Mouse (Mus musculus) hindbrain, embryonic 11.5 days (tissue): ENCODE data around the gene Vkorc1. TPM values are rescaled to one million over a fixed set of nuclear protein-coding genes. Genes with fewer than 3 reads are reported as not detected.
A peak's percentile ranks its signal among the peaks of the same experiment; 100 is the strongest.

Experiments used
- ATAC-seq: fragments of 200-750 bp; cut with Nextera tagmentation; 2 replicates; pipeline ENCODE4 v1.8.0; 2017; ENCODE audit warnings: mild to moderate bottlenecking, moderate TSS enrichment, moderate library complexity; ENCODE audit not compliant: low FRiP score
- DNase-seq: peaks from one replicate; pipeline ENCODE4 v3.0.0-alpha.2; 2015; ENCODE audit warnings: low spot score
- H3K27ac ChIP-seq: fragments of 300-500 bp; sonication (generic); 2 replicates; pipeline ENCODE4 v1.5.1; 2014; ENCODE audit warnings: mild to moderate bottlenecking, low read depth, low read length
- H3K27me3 ChIP-seq: fragments of 300-500 bp; sonication (generic); 2 replicates; pipeline ENCODE4 v1.6.1; 2014; ENCODE audit warnings: mild to moderate bottlenecking, low read length, moderate library complexity, mixed read lengths; ENCODE audit not compliant: control insufficient read depth, insufficient read depth
- H3K36me3 ChIP-seq: fragments of 300-500 bp; sonication (generic); 2 replicates; pipeline ENCODE4 v1.6.1; 2014; ENCODE audit warnings: mild to moderate bottlenecking, low read length, moderate library complexity, mixed read lengths; ENCODE audit not compliant: control insufficient read depth, insufficient read depth
- H3K4me1 ChIP-seq: fragments of 300-500 bp; sonication (generic); replicated peaks from 2 replicates; pipeline ENCODE4 v1.6.1; 2014; ENCODE audit warnings: low read length, mixed read lengths; ENCODE audit not compliant: control insufficient read depth, insufficient read depth
- H3K4me2 ChIP-seq: fragments of 300-500 bp; sonication (generic); replicated peaks from 2 replicates; pipeline ENCODE4 v1.6.1; 2014; ENCODE audit warnings: mild to moderate bottlenecking, low read depth, low read length
- H3K4me3 ChIP-seq: fragments of 300-500 bp; sonication (generic); 2 replicates; pipeline ENCODE4 v1.5.1; 2014; ENCODE audit warnings: low read depth, low read length
- H3K9ac ChIP-seq: fragments of 300-500 bp; sonication (generic); 2 replicates; pipeline ENCODE4 v1.6.1; 2014; ENCODE audit warnings: low read depth, low read length
- H3K9me3 ChIP-seq: fragments of 300-500 bp; sonication (generic); 2 replicates; pipeline ENCODE4 v1.6.1; 2016; ENCODE audit warnings: low read length; ENCODE audit not compliant: control insufficient read depth
- WGBS: fragments of 180-500 bp; shearing (Covaris S2); extraction: QIAGEN DNeasy Blood & Tissue Kit; methylation state at CpG from one replicate; pipeline ENCODE4 v1.1.7; 2014; 5-methylcytosine and 5-hydroxymethylcytosine counted together
- polyA plus RNA-seq: library from polyadenylated mRNA; unstranded; fragments of >200 nt; fragmentation: Nextera tagmentation; extraction: Ambion mirVana; gene quantifications from 2 replicates; pipeline ENCODE4 v1.2.1, GENCODE M21; 2014

Gene Vkorc1
- polyA plus RNA-seq, 1 experiment from 2014 or later = 53.9 TPM

DNA sequence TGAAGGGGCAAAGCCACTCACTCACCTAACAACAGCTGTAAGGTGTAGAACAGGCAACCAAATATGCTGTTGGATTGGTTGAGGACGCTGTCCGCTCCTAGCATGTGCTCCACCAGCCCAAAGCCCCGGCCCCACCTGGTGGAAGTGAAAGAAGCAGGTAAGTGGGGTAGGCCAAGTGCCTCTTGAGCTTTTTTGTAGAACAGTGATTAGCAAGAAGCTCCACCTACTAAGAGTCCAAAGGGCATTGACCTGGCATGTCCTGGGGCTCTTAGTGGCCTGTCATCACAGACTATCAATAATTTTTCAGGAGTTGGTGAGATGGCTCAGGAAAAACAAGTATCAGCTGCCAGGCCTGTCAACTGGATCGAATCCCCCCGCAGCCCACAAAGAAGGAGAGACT, 937 bp downstream of the Vkorc1 start:
- Histone ChIP-seq H3K36me3 (no peaks in the 10 kb centered on the region), H3K27ac (no peak overlapping the region), H3K9me3 (no peaks in the 10 kb centered on the region), H3K4me3 (no peak overlapping the region), H3K27me3 (no peaks in the 10 kb centered on the region), H3K9ac (no peak overlapping the region), H3K4me2 (no peak overlapping the region; the same call in 1 of the 2 replicates), H3K4me1 (no peaks in the 10 kb centered on the region; the same call in 1 of the 2 replicates)
- DNase-seq = no peak
- no peak for ATAC-seq
- 91% methylated on average over 5 of the region's 5 CpGs for WGBS

GRCm38 (mm10) chr7:127890798-127891197, 4.6 kb downstream of the Vkorc1 start, which contains the start of gene Prss53:
Gene Prss53, minus strand, starts transcription at chr7:127890970.
- 45% methylated on average over 4 of the region's 4 CpGs for WGBS
- Histone ChIP-seq H3K27me3 (no peaks in the 10 kb centered on the region), H3K9me3 (no peaks in the 10 kb centered on the region), H3K4me2 (no peak within 1 kb of the TSS), H3K36me3 (peaks cover 5% of the 10 kb centered on the region; the same call in 1 of the 2 replicates), H3K9ac (no peak within 1 kb of the TSS), H3K4me1 (no peaks in the 10 kb centered on the region; the same call in 1 of the 2 replicates), H3K27ac (no peak within 1 kb of the TSS), H3K4me3 (no peak within 1 kb of the TSS)
- ATAC-seq = no peak
- DNase-seq = no peak

- Histone ChIP-seq H3K36me3 (peaks cover 12% of the 10 kb centered on the region; the same call in 1 of the 2 replicates), H3K4me1 (no peaks in the 10 kb centered on the region; the same call in 1 of the 2 replicates)
These were observed 6.6 kb downstream of the Vkorc1 start for GRCm38 (mm10) chr7:127888821-127889220.

DNA sequence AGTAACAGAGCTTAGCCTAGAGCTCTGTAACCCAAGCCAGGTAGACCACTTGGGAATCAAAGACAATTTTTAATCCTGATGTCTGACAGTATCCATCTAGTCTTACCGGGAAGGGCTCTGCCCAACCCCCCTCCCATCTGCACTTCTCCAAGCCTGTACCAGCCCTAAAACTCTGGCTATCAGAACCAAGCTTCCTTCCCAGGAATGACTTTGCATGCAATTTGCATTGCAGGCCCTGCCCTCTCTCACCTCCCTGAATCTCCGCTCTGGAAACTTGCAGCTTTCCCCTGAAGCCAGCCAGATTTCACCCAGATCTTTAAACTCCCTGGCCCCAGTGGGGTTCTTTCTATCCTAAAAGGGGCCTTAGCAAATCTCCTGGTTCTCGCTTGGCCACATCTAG, 7.6 kb downstream of the Vkorc1 start:
- no peak overlapping the region for H3K9ac ChIP-seq
- no peak overlapping the region for H3K4me3 ChIP-seq
- peaks cover 15% of the 10 kb centered on the region; the same call in 1 of the 2 replicates for H3K36me3 ChIP-seq
- no peaks in the 10 kb centered on the region; the same call in 1 of the 2 replicates for H3K4me1 ChIP-seq
- DNase-seq (no peak), ATAC-seq (no peak)
- 88% methylated on average over 3 of the region's 3 CpGs for WGBS
- H3K9me3 ChIP-seq = no peaks in the 10 kb centered on the region
- H3K27me3 ChIP-seq = no peaks in the 10 kb centered on the region
- no peak overlapping the region for H3K27ac ChIP-seq
- H3K4me2 ChIP-seq = no peak overlapping the region

More at GRCm38 (mm10) chr7:127888821-127889220, 6.6 kb downstream of the Vkorc1 start:
- Histone ChIP-seq H3K9me3 (no peaks in the 10 kb centered on the region), H3K27ac (no peak overlapping the region), H3K9ac (no peak overlapping the region), H3K4me3 (no peak overlapping the region), H3K4me2 (no peak overlapping the region), H3K27me3 (no peaks in the 10 kb centered on the region)
- 85% methylated on average over 3 of the region's 3 CpGs for WGBS
- DNase-seq = no peak
- ATAC-seq = no peak

- 88% methylated on average over 8 of the region's 8 CpGs for WGBS
- H3K4me3 ChIP-seq = no peak overlapping the region
- no peaks in the 10 kb centered on the region for H3K27me3 ChIP-seq
- no peak overlapping the region for H3K9ac ChIP-seq
- H3K27ac ChIP-seq = no peak overlapping the region
- H3K4me1 ChIP-seq = no peaks in the 10 kb centered on the region; the same call in 1 of the 2 replicates
- no peak for ATAC-seq
- no peak for DNase-seq
- H3K4me2 ChIP-seq = no peak overlapping the region
- peaks cover 17% of the 10 kb centered on the region; the same call in 1 of the 2 replicates for H3K36me3 ChIP-seq
- no peaks in the 10 kb centered on the region for H3K9me3 ChIP-seq
These were observed 8.2 kb downstream of the Vkorc1 start for GRCm38 (mm10) chr7:127887191-127887590.

GRCm38 (mm10) chr7:127886551-127886950, 8.9 kb downstream of the Vkorc1 start:
- Histone ChIP-seq H3K4me3 (no peak overlapping the region), H3K4me1 (no peaks in the 10 kb centered on the region; the same call in 1 of the 2 replicates), H3K9me3 (no peaks in the 10 kb centered on the region), H3K36me3 (peaks cover 21% of the 10 kb centered on the region), H3K27me3 (no peaks in the 10 kb centered on the region), H3K4me2 (no peak overlapping the region), H3K9ac (0 out of 2 replicates have a peak overlapping the region, but pooled peaks have one; percentile 3), H3K27ac (no peak overlapping the region)
- ATAC-seq (no peak), DNase-seq (no peak)
- 91% methylated on average over 6 of the region's 6 CpGs for WGBS

GRCm38 (mm10) chr7:127885951-127886350, 9.5 kb downstream of the Vkorc1 start:
- H3K27me3 ChIP-seq = no peaks in the 10 kb centered on the region
- no peaks in the 10 kb centered on the region; the same call in 1 of the 2 replicates for H3K4me1 ChIP-seq
- no peaks in the 10 kb centered on the region for H3K9me3 ChIP-seq
- peaks cover 24% of the 10 kb centered on the region for H3K36me3 ChIP-seq
- H3K9ac ChIP-seq = no peak overlapping the region
- no peak for ATAC-seq
- H3K4me2 ChIP-seq = no peak overlapping the region
- no peak overlapping the region for H3K27ac ChIP-seq
- WGBS = 82% methylated on average over 6 of the region's 6 CpGs
- no peak for DNase-seq
- no peak overlapping the region for H3K4me3 ChIP-seq

DNA sequence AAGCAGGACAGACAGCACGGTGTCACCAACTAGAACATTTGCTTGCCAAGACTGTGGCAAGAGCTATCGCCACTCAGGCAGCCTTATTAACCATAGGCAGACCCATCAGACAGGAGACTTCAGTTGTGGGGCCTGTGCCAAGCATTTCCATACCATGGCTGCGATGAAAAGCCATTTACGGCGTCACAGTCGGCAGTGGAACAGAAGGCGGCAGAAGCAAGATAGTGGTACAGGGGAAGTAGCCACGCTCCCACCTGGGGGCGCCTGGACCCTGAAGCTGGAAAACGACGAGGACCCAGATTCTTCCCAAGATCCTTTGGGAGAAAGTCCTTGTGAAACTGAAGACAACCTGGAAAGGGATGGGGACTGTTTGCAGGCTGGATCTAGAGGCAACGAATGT, 15.0 kb downstream of the Vkorc1 start:
- WGBS = 90% methylated on average over 12 of the region's 12 CpGs
- no peak overlapping the region for H3K9ac ChIP-seq
- H3K9me3 ChIP-seq = no peaks in the 10 kb centered on the region
- H3K27ac ChIP-seq = no peak overlapping the region
- no peak for DNase-seq
- H3K4me2 ChIP-seq = no peak overlapping the region
- no peak overlapping the region for H3K4me3 ChIP-seq
- peaks cover 2% of the 10 kb centered on the region for H3K4me1 ChIP-seq
- peaks cover 38% of the 10 kb centered on the region for H3K36me3 ChIP-seq
- H3K27me3 ChIP-seq = no peaks in the 10 kb centered on the region
- ATAC-seq = no peak

- Histone ChIP-seq H3K9me3 (no peaks in the 10 kb centered on the region), H3K4me1 (peaks cover 3% of the 10 kb centered on the region), H3K4me3 (no peak overlapping the region), H3K36me3 (peaks cover 33% of the 10 kb centered on the region), H3K4me2 (no peak overlapping the region), H3K27me3 (no peaks in the 10 kb centered on the region), H3K27ac (no peak overlapping the region), H3K9ac (no peak overlapping the region)
- no peak for DNase-seq
- no peak for ATAC-seq
- WGBS = 96% methylated on average over 9 of the region's 9 CpGs
These were observed 16.1 kb downstream of the Vkorc1 start for GRCm38 (mm10) chr7:127879301-127879700.
